Mouse (Mus musculus) heart, postnatal 25 days (tissue): ENCODE results near the gene Gramd2. TPM values are rescaled to one million over a fixed set of nuclear protein-coding genes. Genes with fewer than 3 reads are reported as not detected.

ENCODE experiments used
- DNase-seq: peaks from one replicate; pipeline ENCODE4 v3.0.0; 2022; ENCODE audit warnings: low spot score
- intact Hi-C: fragments of 180-260 bp; cut with DNase I; formaldehyde crosslinking; loops from one replicate; pipeline ENCODE4 v1.15.1; 2025
- total RNA-seq, 2 experiments: library from RNA; stranded (reverse); gene quantifications; 2 replicates each; pipeline ENCODE4 v1.2.3; 2021

Gene Gramd2
- not detected for total RNA-seq

DNA sequence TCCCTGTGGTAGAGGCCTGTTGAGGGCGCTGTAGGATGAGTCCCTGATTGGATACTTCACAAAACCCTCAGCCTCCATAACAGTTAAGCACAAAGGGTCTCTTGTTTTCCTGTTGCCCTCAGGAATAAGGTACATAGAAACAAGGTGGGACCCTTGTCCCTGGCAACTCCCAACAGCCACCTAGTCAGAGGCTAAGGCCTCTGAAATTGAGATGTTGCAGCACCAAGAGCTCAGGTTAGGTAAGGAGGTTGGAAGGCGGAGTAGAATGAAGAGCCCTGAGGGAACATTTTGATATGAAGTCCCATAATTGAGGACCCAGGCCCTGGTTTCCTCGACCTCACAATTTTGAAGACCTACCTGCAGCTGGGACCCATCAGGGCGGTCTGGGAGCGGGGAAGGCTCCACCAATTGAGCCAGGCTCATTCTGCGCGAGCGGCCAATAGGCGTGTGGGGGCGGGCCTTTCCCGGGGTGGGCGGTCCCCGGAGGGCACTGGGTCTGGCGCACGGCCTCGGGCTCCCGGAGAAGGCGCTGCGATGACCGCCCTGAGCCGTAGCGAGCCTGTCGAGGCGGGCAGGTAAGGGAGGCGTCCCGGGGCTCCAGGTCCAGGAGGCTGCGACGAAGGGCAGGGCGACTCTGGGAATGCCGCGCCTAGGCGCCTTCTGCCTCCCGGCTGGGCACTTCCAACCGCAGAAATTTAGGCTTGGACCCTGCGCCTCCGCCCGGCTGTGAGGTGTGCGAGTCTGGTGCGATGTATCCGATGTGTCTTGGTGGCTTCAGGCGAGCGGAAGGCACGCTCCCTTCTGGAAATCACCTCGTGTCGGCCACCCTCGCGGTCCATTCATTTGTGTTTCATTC is at the start of gene Gramd2:
TSS of gene Gramd2 (plus strand) at position 467 of the 856 bp plus-strand sequence.
- no peak for DNase-seq
- intact Hi-C loops = loop anchor here (2.0 to 5.0 kb wide), 4 partner anchors 23 to 113 kb away; partner anchors contain the start of genes Parp6 and Pkm

DNA sequence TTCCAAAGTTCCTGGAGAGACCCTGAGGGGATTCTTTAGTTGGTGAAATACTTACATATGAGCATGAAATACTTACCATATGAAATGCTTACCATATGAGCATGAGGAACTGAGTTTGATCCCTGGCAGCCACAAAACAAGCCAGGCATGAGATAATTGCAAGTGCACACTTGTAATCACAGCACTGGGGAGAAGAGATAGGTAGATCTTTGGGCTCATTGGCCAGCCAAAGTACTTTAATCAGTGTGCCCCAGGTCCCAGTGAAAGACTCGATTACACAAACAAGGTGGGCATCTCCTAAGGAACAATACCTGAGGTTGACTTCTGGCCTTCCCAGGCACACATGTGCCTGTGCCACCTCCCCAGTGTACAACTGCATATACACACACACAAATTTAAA is 41.6 kb upstream of the Gramd2 start:
- intact Hi-C loops = no loop called here

DNA sequence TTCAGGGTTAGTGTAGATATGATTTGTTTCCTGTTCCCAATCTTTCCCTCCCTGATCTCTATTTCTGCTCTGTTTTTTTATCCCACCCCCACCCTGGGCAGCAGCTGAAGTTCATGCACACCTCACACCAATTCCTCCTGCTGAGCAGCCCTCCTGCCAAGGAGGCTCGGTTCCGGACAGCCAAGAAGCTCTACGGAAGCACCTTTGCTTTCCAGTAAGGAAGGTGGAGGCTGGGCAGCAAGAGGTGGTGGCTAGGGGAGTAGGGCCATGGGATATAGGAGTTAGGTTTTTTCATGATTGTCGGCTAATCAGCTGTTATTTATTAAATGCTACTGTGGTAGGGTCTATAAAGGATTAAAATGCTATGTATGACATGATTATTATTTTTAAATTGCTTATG is 40.0 kb upstream of the Gramd2 start:
- intact Hi-C loops = loop anchor here (5.0 kb wide), 1 partner anchor 37 kb away; no protein-coding TSS in a partner anchor
- DNase-seq = no peak

More for the DNA sequence above, 41.6 kb upstream of the Gramd2 start:
- no peak for DNase-seq

DNA sequence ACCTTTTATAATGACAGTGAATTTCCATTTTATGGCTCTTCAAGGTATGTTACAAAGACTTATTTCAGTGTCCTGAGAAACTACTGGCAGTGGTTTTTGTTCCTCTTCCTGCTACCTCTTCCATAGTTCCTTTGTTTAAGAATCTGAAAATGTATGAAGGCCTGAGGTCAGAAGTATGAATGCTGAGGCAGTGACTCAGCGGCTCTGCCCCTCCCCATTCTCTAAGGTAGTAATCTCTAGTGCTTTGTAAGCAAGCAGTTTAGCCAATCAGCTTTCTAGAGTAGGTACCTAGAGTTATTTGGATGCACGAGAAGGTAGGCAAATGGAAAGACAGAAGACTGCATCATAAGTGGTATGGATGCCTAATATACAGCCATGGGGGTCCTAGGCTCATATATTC is 38.6 kb upstream of the Gramd2 start:
- intact Hi-C loops = loop anchor here (5.0 kb wide), 1 partner anchor 36 kb away; no protein-coding TSS in a partner anchor
- DNase-seq = no peak

DNA sequence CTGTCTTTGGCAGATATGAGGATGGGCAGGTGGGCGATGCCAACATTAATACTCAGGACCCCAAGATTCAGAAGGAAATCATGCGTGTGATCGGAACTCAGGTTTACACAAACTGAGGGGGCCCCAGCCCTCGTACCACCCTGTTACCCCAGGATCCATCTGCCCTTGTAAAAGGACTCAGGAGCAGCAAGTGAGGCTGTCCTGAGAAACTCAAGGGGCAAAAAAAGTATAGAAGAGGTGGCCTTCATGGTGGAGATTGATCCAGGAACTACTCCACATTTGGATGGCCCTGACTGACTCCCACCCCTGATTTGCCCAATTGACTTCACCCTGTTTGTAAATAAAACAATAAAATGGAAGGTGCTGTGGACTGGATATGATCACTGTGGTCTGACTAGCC is 30.0 kb upstream of the Gramd2 start:
- no peak for DNase-seq
- intact Hi-C loops = no loop called here

DNA sequence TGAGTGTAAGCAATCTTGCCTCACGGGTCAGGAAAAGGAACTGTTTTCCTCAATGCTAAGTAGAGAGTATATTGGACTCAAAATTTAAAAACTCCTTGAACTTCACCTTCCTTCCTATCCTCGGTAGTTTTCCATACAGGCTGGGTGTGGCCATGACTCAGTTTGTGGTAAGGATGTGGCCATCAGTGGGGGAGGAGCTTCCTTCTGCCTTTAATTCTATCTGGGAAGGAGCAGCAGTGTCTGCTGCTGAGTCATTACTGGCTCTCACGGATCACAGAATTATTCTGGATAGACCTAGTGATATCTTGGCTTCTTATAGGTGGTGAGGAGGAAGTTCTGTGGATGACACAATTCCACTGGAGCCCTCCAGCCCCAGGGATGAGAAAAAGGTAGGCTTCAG is 26.6 kb upstream of the Gramd2 start:
- DNase-seq = no peak
- intact Hi-C loops = no loop called here

DNA sequence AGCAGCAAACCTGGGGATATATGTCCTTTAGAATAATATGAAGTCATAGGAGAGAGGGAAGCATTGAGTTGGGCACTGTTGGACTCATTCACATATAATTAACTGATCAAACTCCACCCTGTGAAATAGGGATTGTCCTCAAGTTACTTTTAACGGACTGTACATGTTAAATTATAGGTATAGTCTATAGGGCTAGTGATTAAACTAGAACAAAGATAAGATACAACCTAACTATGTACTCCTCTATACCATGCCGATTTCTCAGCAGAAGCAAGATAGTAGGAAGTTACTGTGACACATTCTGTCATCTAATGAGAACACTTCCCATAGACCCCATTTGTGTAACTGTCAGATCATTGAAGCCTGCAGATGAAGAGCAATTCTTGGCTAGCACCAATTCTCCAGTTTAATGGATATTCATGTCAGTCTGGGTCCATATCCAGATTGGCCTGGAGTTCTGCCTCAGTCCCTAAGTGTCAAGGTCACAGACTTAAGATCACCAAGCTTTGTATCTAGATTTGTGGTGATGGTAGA is 25.4 kb upstream of the Gramd2 start:
- intact Hi-C loops = no loop called here
- no peak for DNase-seq

DNA sequence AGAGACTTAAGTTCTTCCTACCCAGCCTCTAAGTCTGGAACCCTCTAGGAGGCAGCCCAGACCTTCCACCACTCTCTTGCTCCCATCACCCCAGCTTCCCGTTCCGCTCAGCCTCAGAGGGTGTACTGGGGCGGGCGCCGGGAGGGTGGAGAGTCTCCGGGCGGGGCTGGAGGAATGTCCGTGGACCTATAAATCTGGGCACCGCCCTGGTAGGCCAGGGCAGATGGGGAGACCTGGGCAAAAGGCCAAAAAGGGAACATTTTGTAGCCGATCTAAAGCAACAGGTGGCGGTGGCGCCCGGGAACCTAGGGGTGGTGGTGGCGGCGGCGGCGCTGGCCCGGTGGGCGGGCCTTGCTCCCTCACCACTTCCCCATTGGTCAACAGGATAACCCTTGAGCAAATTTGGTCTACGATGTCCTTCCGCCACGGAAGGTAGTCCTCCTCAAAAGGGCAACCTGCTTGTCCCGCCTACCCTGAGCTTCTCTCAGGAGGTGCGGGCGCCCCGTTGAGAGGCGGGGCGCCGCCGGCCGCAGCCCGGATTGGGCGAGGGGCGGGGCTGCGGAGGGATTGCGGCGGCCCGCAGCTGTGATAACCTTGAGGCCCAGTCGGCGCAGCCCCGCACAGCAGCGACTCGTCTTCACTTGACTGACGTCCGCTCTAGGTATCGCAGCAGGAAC is 23.8 kb upstream of the Gramd2 start, which contains the start of gene Pkm:
TSS of gene Pkm (plus strand) at position 411 of the 677 bp plus-strand sequence.
- DNase-seq = peak; percentile 94
- intact Hi-C loops = loop anchor here (2.0 to 5.0 kb wide), 4 partner anchors 15 to 96 kb away; partner anchors contain the start of genes Myo9a, Parp6 and Senp8

DNA sequence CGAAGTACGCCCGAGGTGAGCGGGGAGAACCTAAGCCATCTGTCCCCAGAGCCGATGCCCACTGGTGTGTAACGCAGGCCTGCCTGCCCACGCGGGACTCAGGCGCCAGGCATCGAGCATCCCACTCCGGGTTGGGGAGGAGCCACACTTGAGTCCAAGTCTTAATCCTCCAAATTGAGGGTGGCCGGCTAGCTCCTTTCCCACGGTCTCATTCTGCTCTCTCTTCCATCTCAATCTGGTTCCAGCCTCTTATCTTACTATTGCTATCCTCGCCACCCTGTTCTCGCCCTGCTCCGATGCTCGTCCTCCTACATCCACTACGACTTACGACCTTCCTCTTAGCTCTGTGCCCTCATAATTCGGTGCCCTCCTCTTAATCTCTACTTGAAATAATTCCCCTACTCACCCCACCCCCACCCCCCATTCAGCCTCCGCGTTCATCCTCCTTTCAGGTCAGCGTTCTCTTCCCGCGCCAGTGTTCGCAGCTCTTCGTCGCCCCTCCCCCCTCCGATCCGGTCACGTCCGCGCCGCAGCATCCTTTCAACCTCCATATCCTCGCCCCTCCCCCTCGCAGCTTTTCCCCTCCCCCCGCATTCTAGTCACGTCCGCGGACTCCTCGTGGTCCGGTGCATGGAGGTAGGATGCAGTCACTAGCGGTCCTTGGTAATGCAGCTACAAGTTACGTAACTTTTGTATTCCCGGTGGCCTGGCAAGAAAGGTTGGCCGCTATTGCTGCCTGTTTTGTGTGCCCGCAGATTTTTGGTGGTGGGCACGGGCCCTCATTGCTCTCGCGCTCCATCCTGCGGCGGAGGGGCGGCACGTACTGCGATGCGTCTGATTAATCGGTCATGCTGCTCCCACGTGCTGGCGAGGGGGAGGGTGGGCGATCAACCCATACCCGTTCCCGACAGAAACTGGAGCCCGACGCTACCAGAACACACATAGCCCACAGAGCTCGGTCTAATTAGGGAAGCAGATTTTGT is 23.0 kb upstream of the Gramd2 start:
- intact Hi-C loops = loop anchor here (2.0 to 5.0 kb wide), 4 partner anchors 14 to 95 kb away; partner anchors contain the start of genes Myo9a, Parp6 and Senp8
- DNase-seq = peak; percentile 42

DNA sequence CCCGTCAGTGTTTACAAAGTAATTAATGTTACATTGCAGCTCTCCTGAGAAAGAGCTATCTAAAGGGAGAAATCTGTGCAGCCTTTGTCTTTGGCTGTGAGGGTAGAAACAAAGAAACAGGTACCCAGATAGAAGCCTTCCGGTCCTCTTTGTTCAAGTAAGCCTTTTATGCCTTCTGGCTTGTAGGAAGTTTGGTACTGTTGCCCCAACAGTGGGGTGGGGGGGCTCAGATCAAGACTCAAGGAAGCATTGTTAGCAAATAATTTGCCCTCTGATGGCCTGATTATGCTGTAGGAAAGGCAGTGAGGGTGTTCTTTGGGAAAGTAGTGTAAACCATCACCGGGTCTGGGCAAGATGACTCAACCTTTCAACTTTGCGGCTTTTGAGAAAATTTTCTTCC is 21.8 kb upstream of the Gramd2 start:
- no peak for DNase-seq
- intact Hi-C loops = loop anchor here (5.0 kb wide), 2 partner anchors 41 to 94 kb away; partner anchors contain the start of genes Myo9a, Parp6 and Senp8

DNA sequence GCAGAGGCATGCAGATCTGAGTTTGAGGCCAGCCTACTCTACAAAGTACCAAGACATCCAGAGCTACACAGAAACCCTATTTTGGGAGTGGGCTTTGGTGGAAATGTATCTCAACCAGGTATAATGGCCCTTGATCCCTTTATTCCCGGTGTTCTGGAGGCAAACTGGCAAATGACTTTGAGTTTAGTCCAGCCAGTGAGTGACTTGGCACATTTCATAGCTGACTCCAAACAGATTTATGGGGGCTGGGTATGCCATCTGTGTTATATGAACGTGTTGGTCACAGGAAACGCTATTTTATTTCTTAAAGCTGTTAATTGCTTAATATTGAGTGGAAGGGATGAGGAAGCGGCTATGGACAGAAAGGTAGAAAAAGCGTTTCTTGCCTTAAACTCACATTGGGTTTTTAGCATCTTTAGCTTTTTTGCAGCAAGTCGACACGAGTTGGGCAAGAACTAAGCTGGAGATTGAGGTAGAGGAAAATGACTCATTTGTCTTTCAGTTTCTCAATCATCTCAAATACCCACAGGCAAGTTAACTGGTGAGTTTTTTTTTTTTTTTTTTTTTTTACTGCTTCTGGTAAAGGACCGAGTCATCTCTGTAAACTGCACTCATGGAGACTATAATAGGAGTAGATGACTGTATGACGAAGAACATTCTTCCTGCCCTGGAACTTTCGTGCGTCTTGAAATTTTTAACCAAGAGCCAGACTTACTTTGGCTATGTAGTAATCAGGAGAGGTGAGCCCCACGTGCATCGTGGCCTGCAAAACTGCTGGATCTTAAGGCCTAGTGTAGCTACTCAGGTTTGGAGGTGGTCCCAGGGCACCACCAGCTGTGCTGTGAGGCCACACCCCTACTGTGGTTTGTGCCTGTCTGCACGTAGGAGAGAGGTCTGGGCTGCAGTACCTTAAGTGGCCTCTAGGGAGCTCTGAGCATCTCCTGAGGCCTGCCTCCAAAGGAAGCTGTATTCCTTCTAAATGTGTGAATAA is 20.6 kb upstream of the Gramd2 start:
- intact Hi-C loops = loop anchor here (5.0 kb wide), 2 partner anchors 42 to 93 kb away; partner anchors contain the start of genes Myo9a, Parp6 and Senp8

DNA sequence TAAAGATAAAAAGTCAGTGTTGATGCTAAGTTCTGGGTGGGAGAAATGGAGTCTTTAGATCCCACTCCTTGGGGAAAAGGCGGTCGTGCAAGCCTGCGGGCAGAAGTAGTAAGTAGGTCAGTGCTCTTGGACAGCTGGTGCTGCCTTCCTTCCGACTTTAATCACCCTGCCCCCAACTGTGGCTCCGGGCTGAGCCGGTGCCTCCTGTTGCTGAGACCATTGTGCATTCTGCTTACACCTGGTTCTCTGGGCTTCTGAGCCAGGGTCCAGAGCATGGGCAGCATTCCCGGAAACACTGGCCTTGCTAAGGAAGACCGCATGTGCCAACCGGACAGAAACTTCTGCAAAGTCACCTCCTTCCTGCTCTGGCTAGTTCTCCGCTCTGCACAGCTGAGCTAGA is 19.5 kb upstream of the Gramd2 start:
- no peak for DNase-seq
- intact Hi-C loops = no loop called here

More for the DNA sequence above, 20.6 kb upstream of the Gramd2 start:
- DNase-seq = peak; percentile 61

DNA sequence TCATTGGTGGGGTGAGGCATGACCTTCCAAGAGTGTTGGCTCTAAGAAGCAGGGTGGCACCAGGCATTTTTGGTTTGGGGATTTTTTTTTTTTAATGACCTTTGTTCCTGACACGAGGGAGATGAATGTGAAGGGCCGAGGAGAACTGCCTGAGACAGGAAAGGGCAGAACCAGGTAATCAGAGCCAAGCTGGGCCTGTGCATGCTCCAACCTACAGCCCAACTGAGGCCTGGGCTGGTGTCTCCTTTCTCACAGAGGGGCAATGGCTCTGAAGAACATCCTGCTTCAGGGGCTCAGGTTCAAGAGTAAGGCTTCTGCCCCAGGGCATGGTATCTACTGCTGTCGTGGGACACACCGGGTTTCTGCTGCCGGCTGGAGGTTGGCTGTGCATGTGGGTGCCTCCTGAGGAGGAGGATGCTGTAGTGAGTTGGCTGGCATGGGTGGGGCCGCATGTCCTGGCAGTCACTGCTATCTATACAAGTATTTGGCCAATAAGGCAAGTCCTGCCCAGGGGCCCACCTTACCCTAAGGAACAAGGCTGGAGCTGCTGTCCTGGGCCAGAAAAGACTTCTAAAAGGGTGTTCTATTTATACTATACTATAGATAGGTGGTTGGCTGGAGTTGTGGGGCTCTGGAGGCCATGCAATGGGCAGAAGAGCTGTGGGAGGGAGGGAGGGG is 18.5 kb upstream of the Gramd2 start:
- intact Hi-C loops = no loop called here
- no peak for DNase-seq

DNA sequence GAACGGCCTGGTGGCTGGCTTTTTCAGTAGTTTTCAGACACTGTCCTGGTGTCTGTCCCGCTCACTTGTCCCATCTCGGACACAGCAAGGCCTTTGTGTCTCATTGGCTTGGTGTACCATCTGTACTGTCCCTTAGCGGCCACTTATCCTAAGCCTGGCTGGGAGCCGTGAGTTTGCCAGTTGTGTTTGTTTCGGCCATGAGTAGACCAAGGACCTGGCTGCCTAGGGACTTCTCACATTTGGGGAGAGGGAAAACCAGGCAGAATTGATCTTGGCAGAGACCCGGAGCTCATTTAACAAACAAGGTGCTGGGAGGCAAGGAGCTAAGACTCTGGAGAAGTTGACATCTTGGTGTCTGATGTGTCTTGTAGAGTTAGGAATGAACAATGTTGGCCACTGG is 16.7 kb upstream of the Gramd2 start:
- intact Hi-C loops = no loop called here
- no peak for DNase-seq

DNA sequence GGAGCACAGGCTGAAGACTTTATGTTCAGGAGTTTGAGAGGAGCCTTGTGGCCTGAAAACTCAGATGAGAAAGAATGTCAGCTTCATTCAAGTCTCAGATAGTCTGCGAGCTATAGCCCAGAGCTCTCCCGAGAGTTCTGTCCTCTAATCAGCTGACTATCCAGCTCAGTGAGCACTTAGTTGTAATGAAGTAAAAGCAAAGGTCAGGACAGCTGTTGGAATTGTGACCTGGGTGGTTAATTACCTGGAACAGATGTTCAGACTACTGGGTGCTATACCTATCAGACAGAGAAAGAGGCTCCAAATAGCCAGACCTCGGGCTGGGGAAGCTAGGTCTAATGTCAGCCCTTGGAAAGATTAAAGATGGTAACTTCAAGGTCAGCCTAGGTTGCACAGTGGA is 16.0 kb upstream of the Gramd2 start:
- intact Hi-C loops = no loop called here
- DNase-seq = no peak

DNA sequence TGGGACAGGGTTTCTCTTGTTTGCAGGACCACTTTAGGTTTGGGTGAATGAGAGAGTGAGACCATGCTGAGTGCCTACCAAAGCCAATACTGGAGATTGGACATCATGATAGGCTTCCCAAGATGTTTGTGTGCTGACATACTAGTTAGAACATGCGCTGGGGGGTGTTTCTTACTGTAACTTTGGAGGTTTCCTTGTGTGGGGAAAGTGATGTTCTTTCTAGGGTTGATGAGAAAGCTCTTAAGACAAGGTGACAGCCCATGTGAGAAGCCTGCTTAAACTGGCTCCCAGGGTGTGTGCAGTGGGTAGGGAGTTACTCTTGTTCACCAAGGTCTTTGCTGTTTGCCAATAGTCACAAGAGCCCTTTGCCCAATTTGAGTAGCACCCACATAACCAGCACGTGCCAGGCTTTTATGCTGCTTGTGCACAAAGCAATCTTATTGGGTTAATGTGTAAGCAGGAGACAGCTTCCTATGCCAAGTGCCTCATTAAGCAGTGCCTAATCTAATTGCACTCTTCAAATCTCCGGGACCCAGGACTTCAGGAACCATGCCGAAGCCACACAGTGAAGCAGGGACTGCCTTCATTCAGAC is 15.2 kb upstream of the Gramd2 start:
- DNase-seq = no peak
- intact Hi-C loops = no loop called here

DNA sequence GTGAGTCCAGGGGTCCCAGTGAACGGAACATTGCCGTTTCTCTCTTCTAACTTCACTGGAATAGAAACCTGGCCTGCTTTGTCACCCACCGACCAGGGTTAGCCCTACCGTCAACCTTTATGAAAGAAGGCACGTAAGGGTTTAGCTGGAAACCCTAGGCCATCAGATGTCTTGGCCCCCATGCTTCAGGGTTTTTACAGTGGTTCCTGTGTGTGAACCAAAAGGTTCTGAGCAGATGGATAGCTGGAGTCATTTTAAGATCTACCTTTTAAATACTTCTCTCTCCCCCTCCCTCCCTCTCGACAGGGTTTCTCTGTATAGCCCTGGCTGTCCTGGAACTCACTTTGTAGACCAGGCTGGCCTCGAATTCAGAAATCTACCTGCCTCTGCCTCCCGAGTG is 13.9 kb upstream of the Gramd2 start:
- no peak for DNase-seq
- intact Hi-C loops = no loop called here
